Mouse (Mus musculus): Measurements from ENCODE around the gene Entr1. TPM values are rescaled to one million over a fixed set of nuclear protein-coding genes. Genes with fewer than 3 reads are reported as not detected.
"Not testable (repeated sequence)": the region's sequence is repeated elsewhere in the genome, so short reads cannot be mapped to it uniquely, and the experiment has no call there.

Gene Entr1
- total and polyA plus RNA-seq, 2 experiments from 2014 or later, result 156 to 157 TPM

GRCm38 (mm10) chr2:26399647-26400046 lies 10.5 kb upstream of the Entr1 start:
- no peak for TF ChIP-seq CTCF (IDR thresholded peaks at IDR 0.05)

DNA sequence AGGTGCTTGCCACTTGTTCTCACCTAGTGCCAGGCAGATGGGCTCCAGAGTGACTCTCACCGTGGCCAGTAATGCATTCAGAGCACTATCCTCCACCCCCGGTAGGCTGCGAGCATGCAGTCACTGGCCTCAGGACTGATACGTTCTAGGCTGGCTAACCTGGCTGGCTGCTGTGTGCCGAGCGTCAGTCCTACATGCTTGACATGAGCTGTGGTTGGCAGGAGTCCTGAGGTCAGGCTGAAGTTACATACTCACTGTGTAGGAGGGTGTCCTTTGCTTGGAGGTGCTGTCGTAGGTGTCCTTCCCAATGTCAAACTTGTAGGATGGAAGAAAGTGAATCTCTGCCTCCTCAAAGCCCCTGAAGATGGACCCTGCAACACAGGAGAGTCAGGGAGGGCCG lies 9.9 kb upstream of the Entr1 start:
- WGBS, result 85% methylated on average over 8 of the region's 8 CpGs
- Histone ChIP-seq H3K4me2 (ENCODE audit: low read depth, low read length, poor library complexity, severe bottlenecking) (no peak overlapping the region), H3K36me3 (ENCODE audit: insufficient read depth, low read length) (peaks cover 77% of the 10 kb centered on the region), H3K9me3 (ENCODE audit: low read length) (no peaks in the 10 kb centered on the region), H3K4me1 (ENCODE audit: insufficient read depth, low read length) (no peaks in the 10 kb centered on the region), H3K9ac (replicated peaks; ENCODE audit: low read length, poor library complexity, severe bottlenecking) (no peak overlapping the region), H3K27ac (ENCODE audit: low read depth, low read length) (no peak overlapping the region), H3K4me3 (ENCODE audit: low read depth, low read length) (no peak overlapping the region), H3K27me3 (ENCODE audit: insufficient read depth, low read length) (no peaks in the 10 kb centered on the region)
- TF ChIP-seq CTCF (IDR thresholded peaks at IDR 0.05), result no peak
- DNase-seq (ENCODE audit: low spot score), result no peak
- ATAC-seq (ENCODE audit: low FRiP score), result no peak

More at GRCm38 (mm10) chr2:26399647-26400046, 10.5 kb upstream of the Entr1 start:
- Histone ChIP-seq H3K27ac (ENCODE audit: low read depth, low read length) (no peak overlapping the region), H3K4me1 (ENCODE audit: insufficient read depth, low read length) (0 out of 2 replicates have a peak, but pooled peaks cover 1% of the 10 kb centered on the region), H3K9me3 (ENCODE audit: low read length) (no peaks in the 10 kb centered on the region), H3K36me3 (ENCODE audit: insufficient read depth, low read length) (peaks cover 71% of the 10 kb centered on the region), H3K4me2 (ENCODE audit: low read depth, low read length, poor library complexity, severe bottlenecking) (no peak overlapping the region), H3K27me3 (ENCODE audit: insufficient read depth, low read length) (no peaks in the 10 kb centered on the region), H3K4me3 (ENCODE audit: low read depth, low read length) (no peak overlapping the region), H3K9ac (replicated peaks; ENCODE audit: low read length, poor library complexity, severe bottlenecking) (no peak overlapping the region)
- no peak for DNase-seq (ENCODE audit: low spot score)
- no peak for ATAC-seq (ENCODE audit: low FRiP score)
- WGBS, result 81% methylated on average over 5 of the region's 5 CpGs

- Histone ChIP-seq H3K9ac (replicated peaks; ENCODE audit: low read length, poor library complexity, severe bottlenecking) (no peak overlapping the region), H3K27ac (ENCODE audit: low read depth, low read length) (no peak overlapping the region), H3K9me3 (ENCODE audit: low read length) (no peaks in the 10 kb centered on the region), H3K27me3 (ENCODE audit: insufficient read depth, low read length) (no peaks in the 10 kb centered on the region), H3K4me1 (ENCODE audit: insufficient read depth, low read length) (peaks cover 3% of the 10 kb centered on the region; the same call in 1 of the 2 replicates), H3K36me3 (ENCODE audit: insufficient read depth, low read length) (peaks cover 68% of the 10 kb centered on the region), H3K4me3 (ENCODE audit: low read depth, low read length) (no peak overlapping the region), H3K4me2 (ENCODE audit: low read depth, low read length, poor library complexity, severe bottlenecking) (no peak overlapping the region)
- DNase-seq (ENCODE audit: low spot score) (no peak), ATAC-seq (ENCODE audit: low FRiP score) (no peak)
- WGBS, result 93% methylated on average over 6 of the region's 6 CpGs
- no peak for TF ChIP-seq CTCF (IDR thresholded peaks at IDR 0.05)
Observed at GRCm38 (mm10) chr2:26391617-26392016, 2.5 kb upstream of the Entr1 start.

- Histone ChIP-seq H3K4me1 (ENCODE audit: insufficient read depth, low read length) (peaks cover 3% of the 10 kb centered on the region; the same call in 1 of the 2 replicates), H3K27ac (ENCODE audit: low read depth, low read length) (no peak overlapping the region), H3K9ac (replicated peaks; ENCODE audit: low read length, poor library complexity, severe bottlenecking) (no peak overlapping the region), H3K4me3 (ENCODE audit: low read depth, low read length) (no peak overlapping the region), H3K27me3 (ENCODE audit: insufficient read depth, low read length) (no peaks in the 10 kb centered on the region), H3K36me3 (ENCODE audit: insufficient read depth, low read length) (peaks cover 68% of the 10 kb centered on the region), H3K9me3 (ENCODE audit: low read length) (no peaks in the 10 kb centered on the region), H3K4me2 (ENCODE audit: low read depth, low read length, poor library complexity, severe bottlenecking) (no peak overlapping the region; the same call in 1 of the 2 replicates)
- ATAC-seq (ENCODE audit: low FRiP score) (no peak), DNase-seq (ENCODE audit: low spot score) (no peak)
- no peak for TF ChIP-seq CTCF (IDR thresholded peaks at IDR 0.05)
- WGBS, result 84% methylated on average over 3 of the region's 3 CpGs
Observed at GRCm38 (mm10) chr2:26390954-26391353, 1.8 kb upstream of the Entr1 start.

DNA sequence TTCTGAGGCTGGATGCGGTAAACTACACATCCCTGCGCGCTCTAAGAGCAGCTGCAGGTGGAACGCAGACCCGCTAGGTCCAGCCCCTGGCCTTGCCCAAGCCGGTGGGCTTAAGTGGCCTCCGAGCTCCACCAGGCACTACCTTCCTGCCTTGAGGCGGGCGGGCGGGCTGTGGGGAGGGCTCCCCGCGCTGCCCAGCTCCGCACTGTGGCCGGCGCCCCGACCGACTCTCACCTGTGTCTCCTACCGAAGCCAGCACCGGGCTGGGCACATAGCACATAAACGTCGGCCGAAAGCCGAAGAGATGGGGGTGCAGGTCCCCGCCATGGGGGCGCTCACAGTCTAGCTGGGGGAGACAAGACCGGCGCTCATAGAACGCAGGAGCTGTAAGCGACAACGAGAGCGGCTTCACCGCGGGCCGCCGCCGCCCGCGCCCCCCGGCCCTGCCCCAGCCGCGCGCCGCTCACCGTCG lies 398 bp downstream of the Entr1 start:
- Histone ChIP-seq H3K4me3 (ENCODE audit: low read depth, low read length) (peak overlapping the region; percentile 84), H3K4me1 (ENCODE audit: insufficient read depth, low read length) (peaks cover 3% of the 10 kb centered on the region; the same call in 1 of the 2 replicates), H3K36me3 (ENCODE audit: insufficient read depth, low read length) (peaks cover 69% of the 10 kb centered on the region), H3K4me2 (ENCODE audit: low read depth, low read length, poor library complexity, severe bottlenecking) (peak overlapping the region; percentile 98), H3K27me3 (ENCODE audit: insufficient read depth, low read length) (no peaks in the 10 kb centered on the region), H3K9ac (replicated peaks; ENCODE audit: low read length, poor library complexity, severe bottlenecking) (peak overlapping the region; percentile 95), H3K27ac (ENCODE audit: low read depth, low read length) (peak overlapping the region; percentile 77), H3K9me3 (ENCODE audit: low read length) (no peaks in the 10 kb centered on the region)
- no peak for DNase-seq (ENCODE audit: low spot score)
- no peak for TF ChIP-seq CTCF (IDR thresholded peaks at IDR 0.05)
- peak; percentile 60 for ATAC-seq (ENCODE audit: low FRiP score)
- WGBS, result 1% methylated on average over 28 of the region's 45 CpGs

GRCm38 (mm10) chr2:26387713-26388112 lies 1.4 kb downstream of the Entr1 start:
- 86% methylated on average over 3 of the region's 3 CpGs for WGBS
- Histone ChIP-seq H3K4me1 (ENCODE audit: insufficient read depth, low read length) (peaks cover 3% of the 10 kb centered on the region; the same call in 1 of the 2 replicates), H3K9ac (replicated peaks; ENCODE audit: low read length, poor library complexity, severe bottlenecking) (no peak overlapping the region), H3K9me3 (ENCODE audit: low read length) (no peaks in the 10 kb centered on the region), H3K4me2 (ENCODE audit: low read depth, low read length, poor library complexity, severe bottlenecking) (peak overlapping the region; percentile 98; the same call in 1 of the 2 replicates), H3K27me3 (ENCODE audit: insufficient read depth, low read length) (no peaks in the 10 kb centered on the region), H3K4me3 (ENCODE audit: low read depth, low read length) (no peak overlapping the region), H3K27ac (ENCODE audit: low read depth, low read length) (no peak overlapping the region), H3K36me3 (ENCODE audit: insufficient read depth, low read length) (peaks cover 68% of the 10 kb centered on the region)
- no peak for DNase-seq (ENCODE audit: low spot score)
- no peak for ATAC-seq (ENCODE audit: low FRiP score)
- TF ChIP-seq CTCF (IDR thresholded peaks at IDR 0.05), result no peak

DNA sequence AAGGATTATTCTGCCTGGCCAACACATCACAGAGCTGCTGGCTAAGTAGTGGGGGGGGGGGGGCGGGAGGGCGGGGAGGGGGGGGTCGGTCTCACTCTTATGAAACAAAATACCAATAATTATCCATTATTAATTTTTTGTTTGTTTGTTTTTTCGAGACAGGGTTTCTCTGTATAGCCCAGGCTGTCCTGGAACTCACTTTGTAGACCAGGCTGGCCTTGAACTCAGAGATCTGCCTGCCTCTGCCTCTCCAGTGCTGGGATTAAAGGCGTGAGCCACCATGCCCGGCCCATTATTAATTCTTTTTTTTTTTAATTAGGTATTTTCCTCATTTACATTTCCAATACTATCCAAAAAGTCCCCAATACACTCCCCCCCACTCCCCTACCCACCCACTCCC lies 8.2 kb downstream of the Entr1 start:
- not testable (repeated sequence) for DNase-seq (ENCODE audit: low spot score); ATAC-seq (ENCODE audit: low FRiP score); H3K4me1 ChIP-seq (ENCODE audit: insufficient read depth, low read length); H3K9me3 ChIP-seq (ENCODE audit: low read length); H3K27me3 ChIP-seq (ENCODE audit: insufficient read depth, low read length)
- H3K36me3 ChIP-seq (ENCODE audit: insufficient read depth, low read length), result peaks cover 50% of the 10 kb centered on the region
- peak overlapping the region; percentile 79 for H3K9ac ChIP-seq (replicated peaks; ENCODE audit: low read length, poor library complexity, severe bottlenecking)
- peak overlapping the region; percentile 55; the same call in 1 of the 2 replicates for H3K27ac ChIP-seq (ENCODE audit: low read depth, low read length)
- H3K4me3 ChIP-seq (ENCODE audit: low read depth, low read length), result peak overlapping the region; percentile 75
- WGBS, result 34% methylated on average over 6 of the region's 6 CpGs
- H3K4me2 ChIP-seq (ENCODE audit: low read depth, low read length, poor library complexity, severe bottlenecking), result peak overlapping the region; percentile 66

Data from midbrain, postnatal 0 days (tissue).